Mouse (Mus musculus): ENCODE data around the gene Gpr62. TPM values are rescaled to one million over a fixed set of nuclear protein-coding genes. Genes with fewer than 3 reads are reported as not detected.

The Gpr62 gene
- polyA plus RNA-seq, 1 experiment from 2014 or later = 0.11 TPM

GRCm38 (mm10) chr9:106416826-106417225 lies 48.9 kb downstream of the Gpr62 start:
- ATAC-seq (replicated peaks; ENCODE audit: low FRiP score) (no peak), DNase-seq (ENCODE audit: low spot score) (no peak)
- Histone ChIP-seq H3K36me3 (ENCODE audit: control insufficient read depth, insufficient read depth, low read length) (no peaks in the 10 kb centered on the region), H3K4me2 (no peak overlapping the region), H3K4me1 (replicated peaks; ENCODE audit: control insufficient read depth, insufficient read depth, low read length) (peaks cover 20% of the 10 kb centered on the region), H3K4me3 (ENCODE audit: low read depth, low read length) (no peak overlapping the region), H3K9ac (ENCODE audit: low read depth, low read length) (no peak overlapping the region), H3K27ac (ENCODE audit: low read depth, low read length) (no peak overlapping the region), H3K27me3 (replicated peaks; ENCODE audit: control insufficient read depth, insufficient read depth, low read length) (peaks cover 26% of the 10 kb centered on the region), H3K9me3 (ENCODE audit: control insufficient read depth, low read length) (no peaks in the 10 kb centered on the region)
- 83% methylated on average over 6 of the region's 6 CpGs for WGBS

Other genes with a start within 250 kb of the Gpr62 start
- not detected in 2 replicates for gene Tlr9, start 243.3 kb downstream of the Gpr62 start, polyA plus RNA-seq (2014; fragmentation: Nextera tagmentation; extraction: Ambion mirVana)
- 57.4 and 67.9 TPM in 2 replicates for gene Alas1, start 217.3 kb downstream of the Gpr62 start, polyA plus RNA-seq (2014; fragmentation: Nextera tagmentation; extraction: Ambion mirVana)
- 36.6 and 39.0 TPM in 2 replicates for gene Poc1a, start 184.9 kb downstream of the Gpr62 start, polyA plus RNA-seq (2014; fragmentation: Nextera tagmentation; extraction: Ambion mirVana)
- 17.8 and 18.1 TPM in 2 replicates for gene Dusp7, start 97.3 kb downstream of the Gpr62 start, polyA plus RNA-seq (2014; fragmentation: Nextera tagmentation; extraction: Ambion mirVana)
- 1,192 and 1,256 TPM in 2 replicates for gene Rpl29, start 36.5 kb downstream of the Gpr62 start, polyA plus RNA-seq (2014; fragmentation: Nextera tagmentation; extraction: Ambion mirVana)
- 51.1 and 52.3 TPM in 2 replicates for gene Acy1, start 27.6 kb downstream of the Gpr62 start, polyA plus RNA-seq (2014; fragmentation: Nextera tagmentation; extraction: Ambion mirVana)
- 19.5 and 19.7 TPM in 2 replicates for gene Abhd14b, start 18.5 kb downstream of the Gpr62 start, polyA plus RNA-seq (2014; fragmentation: Nextera tagmentation; extraction: Ambion mirVana)
- 53.6 and 54.0 TPM in 2 replicates for gene Abhd14a, start 18.3 kb downstream of the Gpr62 start, polyA plus RNA-seq (2014; fragmentation: Nextera tagmentation; extraction: Ambion mirVana)
- gene Pcbp4, start 12.6 kb downstream of the Gpr62 start, polyA plus RNA-seq (2014; fragmentation: Nextera tagmentation; extraction: Ambion mirVana) = 62.4 and 63.2 TPM in 2 replicates
- gene Rrp9, start 10.0 kb upstream of the Gpr62 start, polyA plus RNA-seq (2014; fragmentation: Nextera tagmentation; extraction: Ambion mirVana) = 85.4 and 92.8 TPM in 2 replicates
- gene Parp3, start 11.0 kb upstream of the Gpr62 start, polyA plus RNA-seq (2014; fragmentation: Nextera tagmentation; extraction: Ambion mirVana) = 1.5 and 1.6 TPM in 2 replicates
- gene Iqcf1, start 34.0 kb upstream of the Gpr62 start, polyA plus RNA-seq (2014; fragmentation: Nextera tagmentation; extraction: Ambion mirVana) = not detected in 2 replicates
- gene Iqcf5, start 48.6 kb upstream of the Gpr62 start, polyA plus RNA-seq (2014; fragmentation: Nextera tagmentation; extraction: Ambion mirVana) = not detected in 2 replicates
- not detected in 2 replicates for gene Iqcf3, start 95.7 kb upstream of the Gpr62 start, polyA plus RNA-seq (2014; fragmentation: Nextera tagmentation; extraction: Ambion mirVana)
- not detected in 2 replicates for gene Iqcf4, start 105.1 kb upstream of the Gpr62 start, polyA plus RNA-seq (2014; fragmentation: Nextera tagmentation; extraction: Ambion mirVana)
- gene Iqcf6, start 160.6 kb upstream of the Gpr62 start, polyA plus RNA-seq (2014; fragmentation: Nextera tagmentation; extraction: Ambion mirVana) = not detected in 2 replicates
- not detected in 2 replicates for gene Grm2, start 190.1 kb upstream of the Gpr62 start, polyA plus RNA-seq (2014; fragmentation: Nextera tagmentation; extraction: Ambion mirVana)
- 29.3 and 33.1 TPM in 2 replicates for gene Tex264, start 220.0 kb upstream of the Gpr62 start, polyA plus RNA-seq (2014; fragmentation: Nextera tagmentation; extraction: Ambion mirVana)